Mouse (Mus musculus) layer of hippocampus, postnatal 14 days (tissue): ENCODE measurements around the gene Tmem63c. TPM values are rescaled to one million over a fixed set of nuclear protein-coding genes. Genes with fewer than 3 reads are reported as not detected.

Experiments used
- DNase-seq, 2 experiments: peaks; one replicate each; pipeline ENCODE4 v3.0.0; 2021 to 2022; ENCODE audit warnings: low spot score in 2 of 2, mixed read lengths in 1 of 2
- total RNA-seq, 2 experiments: library from RNA; stranded (reverse); gene quantifications; 2 replicates each; pipeline ENCODE4 v1.2.3; 2021

The Tmem63c gene
- total RNA-seq, 2 experiments from 2014 or later: 30.3 to 33.4 TPM

DNA sequence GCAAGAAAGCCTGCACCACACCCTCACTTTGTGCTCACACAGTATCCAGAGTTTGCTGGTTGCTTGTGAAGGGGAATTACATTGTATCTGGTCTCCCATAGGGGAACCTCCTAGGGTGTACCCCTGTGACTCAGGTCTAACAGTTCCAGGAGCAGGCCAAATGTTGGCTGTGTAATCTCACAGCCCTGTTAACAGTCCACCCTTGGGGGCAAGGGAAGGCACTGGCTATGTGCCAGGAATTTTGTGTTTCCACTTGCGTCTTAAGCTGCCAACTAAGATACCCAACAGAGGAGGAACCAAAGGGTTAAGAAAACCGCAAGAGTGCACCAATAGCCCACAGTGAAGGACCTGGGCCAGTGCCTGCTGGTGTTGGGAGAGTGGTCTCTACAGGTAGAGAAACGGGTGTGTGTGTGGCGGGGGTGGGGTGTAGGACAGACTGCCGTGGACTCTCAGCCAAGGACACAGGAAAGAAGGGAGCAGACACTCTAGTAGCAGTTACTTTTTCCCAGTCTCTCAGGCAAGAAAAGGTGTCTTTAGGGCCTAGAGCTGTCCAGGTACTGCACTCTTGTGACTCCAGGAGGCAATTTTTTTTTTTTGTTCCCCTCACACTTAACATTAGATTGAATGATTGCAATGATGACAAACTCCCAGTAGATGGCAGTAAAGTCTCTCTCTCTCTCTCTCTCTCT, 20.8 kb upstream of the Tmem63c start:
- no peak for DNase-seq

DNA sequence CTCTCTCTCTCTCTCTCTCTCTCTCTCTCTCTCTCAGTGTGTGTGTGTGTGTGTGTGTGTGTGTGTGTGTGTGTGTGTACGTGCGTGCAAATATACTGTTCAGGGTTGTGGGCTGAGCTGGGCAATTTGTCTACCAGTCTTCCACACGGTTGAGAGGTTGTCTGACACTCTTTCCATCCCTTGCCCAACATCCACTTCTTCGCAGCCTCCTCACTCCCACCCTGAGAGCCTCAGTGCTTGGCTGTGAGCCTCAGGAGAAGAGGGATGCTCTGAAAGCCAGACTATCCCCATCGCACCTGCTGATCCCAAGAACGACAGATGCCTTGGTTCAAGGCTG, 20.3 kb upstream of the Tmem63c start:
- no peak for DNase-seq

DNA sequence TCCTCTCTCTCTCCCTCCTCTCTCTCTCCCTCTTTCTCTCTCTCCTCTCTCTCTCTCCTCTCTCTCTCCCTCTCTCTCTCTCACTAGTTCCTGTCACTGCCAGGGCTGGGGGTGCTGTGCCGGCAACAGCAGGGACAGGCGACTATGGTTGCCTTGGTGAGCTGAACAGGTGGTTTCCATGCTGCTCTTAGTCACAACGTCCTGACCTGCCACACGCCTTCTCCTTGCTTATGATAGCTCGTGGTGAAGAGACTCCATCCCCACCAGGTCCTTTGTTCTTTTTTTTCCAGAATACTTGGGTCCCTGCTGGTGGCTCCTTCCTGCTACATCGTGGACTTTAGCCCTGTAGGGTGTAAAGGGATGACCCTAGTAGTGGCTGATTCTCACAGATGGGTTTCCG, 18.9 kb upstream of the Tmem63c start:
- DNase-seq: no peak

DNA sequence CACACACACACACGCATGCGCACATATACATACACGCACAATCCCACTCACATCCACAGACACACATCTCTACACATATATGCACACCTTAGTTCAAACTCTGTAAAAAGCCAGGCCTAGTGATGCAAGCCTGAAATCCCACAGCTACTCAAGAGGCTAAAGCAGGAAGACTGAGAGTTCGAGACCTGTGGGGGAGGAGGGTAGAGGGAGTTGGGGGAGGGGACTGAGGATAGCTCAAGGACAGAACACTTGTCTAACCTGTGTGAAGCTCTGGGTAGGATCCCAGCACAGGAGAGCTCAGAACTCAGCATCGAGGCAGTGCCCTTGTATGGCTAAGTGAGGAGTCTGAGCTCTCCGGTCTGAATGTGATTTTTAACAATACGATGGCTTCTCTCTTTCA, 18.3 kb upstream of the Tmem63c start:
- no peak for DNase-seq

GRCm38 (mm10) chr12:87003606-87004005, 17.5 kb upstream of the Tmem63c start:
- no peak for DNase-seq

GRCm38 (mm10) chr12:87004596-87004995, 16.5 kb upstream of the Tmem63c start:
- DNase-seq: no peak

DNA sequence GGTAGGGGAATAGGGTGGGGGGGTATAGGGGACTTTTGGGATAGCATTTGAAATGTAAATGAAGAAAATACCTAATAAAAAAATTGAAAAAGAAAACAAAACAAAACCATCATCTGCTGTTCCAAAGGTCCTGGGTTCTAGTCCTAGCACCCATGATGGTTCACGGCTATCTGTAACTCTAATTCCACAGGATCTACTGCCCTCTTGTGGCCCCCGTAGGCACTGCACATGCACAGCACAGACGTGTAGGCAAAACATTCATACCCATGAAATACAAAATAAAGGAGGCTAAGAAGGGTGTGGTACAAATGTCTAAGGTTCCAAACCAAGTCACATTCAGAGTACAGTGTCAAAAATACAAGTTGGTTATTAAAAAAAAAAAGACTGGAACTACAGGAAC, 4.1 kb upstream of the Tmem63c start:
- no peak for DNase-seq

- no peak for DNase-seq
Measured at GRCm38 (mm10) chr12:87018756-87019155, 2.4 kb upstream of the Tmem63c start.

DNA sequence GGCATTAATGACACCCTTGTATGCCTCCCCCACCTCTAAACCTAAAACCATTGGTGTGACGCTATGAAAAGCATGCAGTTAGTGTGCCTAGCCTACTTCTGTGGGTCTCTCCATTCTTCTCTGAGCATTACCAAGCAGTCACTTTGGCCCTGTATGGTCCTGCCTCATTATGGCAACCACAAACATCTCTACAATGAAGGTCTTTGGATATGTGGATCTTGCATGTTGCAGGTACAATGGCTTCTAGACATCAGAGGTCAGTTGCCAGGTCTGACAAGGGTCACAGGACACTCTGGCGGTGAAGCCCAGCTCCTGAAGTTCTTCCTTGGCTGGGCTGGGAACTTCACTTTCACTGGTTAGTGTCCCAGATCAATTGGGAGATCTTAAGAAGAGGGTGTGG, 866 bp downstream of the Tmem63c start:
- DNase-seq: no peak

- DNase-seq: no peak
Measured at GRCm38 (mm10) chr12:87023456-87023855, 2.3 kb downstream of the Tmem63c start.

DNA sequence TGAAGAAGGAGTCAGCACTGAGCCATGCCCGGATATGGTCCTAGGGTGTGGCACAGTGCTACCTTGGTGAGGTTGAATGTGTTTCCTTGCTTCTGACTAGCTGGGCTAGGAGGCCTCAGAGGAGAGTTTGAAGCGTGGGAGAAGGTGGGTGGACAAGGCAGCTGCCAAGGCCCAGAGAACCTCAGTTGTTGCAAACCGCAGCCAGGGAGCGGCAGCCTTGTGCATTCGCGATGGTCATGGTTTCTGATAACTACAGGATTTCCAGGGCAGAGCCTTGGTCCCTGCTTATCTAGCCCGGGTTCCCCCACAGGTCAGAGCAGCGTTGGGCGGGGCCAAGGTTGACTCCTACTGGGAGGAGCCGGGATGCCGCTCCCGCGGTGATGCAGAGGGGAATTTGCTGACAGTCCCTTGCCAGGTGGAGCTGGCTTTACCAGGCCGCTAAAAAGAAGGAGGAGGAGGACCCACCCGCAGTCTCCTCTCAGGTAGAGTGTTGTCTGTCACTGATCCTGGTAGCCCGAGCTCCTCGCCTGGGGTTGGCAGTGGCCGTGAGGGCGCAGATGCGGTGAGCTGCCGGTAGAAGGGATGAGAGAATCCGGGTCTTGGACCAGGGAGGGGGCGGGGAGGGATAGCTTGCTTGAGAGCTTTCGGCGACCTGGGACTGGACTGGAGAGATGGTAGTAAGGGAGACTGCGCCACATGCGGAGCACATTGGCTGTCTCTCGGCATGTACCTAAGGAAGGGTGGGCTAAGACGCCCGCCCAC, 5.2 kb downstream of the Tmem63c start:
- peak; percentile 28 to 59 for DNase-seq

GRCm38 (mm10) chr12:87026871-87027240, 5.7 kb downstream of the Tmem63c start:
- no peak for DNase-seq

GRCm38 (mm10) chr12:87027391-87027790, 6.3 kb downstream of the Tmem63c start:
- DNase-seq: no peak

- no peak for DNase-seq
Measured at GRCm38 (mm10) chr12:87028068-87028467, 6.9 kb downstream of the Tmem63c start.

- DNase-seq: no peak
Measured at GRCm38 (mm10) chr12:87029251-87029976, 8.3 kb downstream of the Tmem63c start.

DNA sequence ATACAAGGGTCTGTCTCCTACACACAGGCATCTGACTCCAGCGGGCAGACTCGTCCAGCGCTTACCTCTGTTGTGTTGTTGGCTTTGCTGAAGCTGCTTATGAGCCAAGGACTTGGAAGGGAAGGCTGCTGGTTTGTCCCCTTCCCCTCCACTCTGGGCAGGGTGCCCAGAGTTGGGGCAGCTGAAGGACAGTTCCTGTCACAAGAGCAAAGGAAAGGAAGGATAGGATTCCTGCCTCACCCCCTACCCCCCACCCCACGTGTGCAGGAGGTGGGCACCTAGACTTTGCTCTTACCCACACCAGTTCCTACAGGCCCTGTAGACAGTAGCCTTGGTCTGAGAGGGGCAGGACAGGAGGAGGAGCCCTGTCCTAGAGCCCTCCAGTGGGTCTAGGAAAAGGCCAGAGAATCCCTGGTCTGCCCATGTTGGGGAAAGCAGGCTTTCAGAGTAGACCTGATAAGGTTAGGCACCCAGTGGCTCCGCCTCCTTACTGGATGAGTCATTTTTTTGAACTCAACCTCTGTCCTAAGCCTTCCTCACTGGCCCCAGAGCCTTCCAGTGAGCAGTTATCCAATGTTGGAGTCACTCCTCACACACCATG, 10.1 kb downstream of the Tmem63c start:
- DNase-seq: no peak

DNA sequence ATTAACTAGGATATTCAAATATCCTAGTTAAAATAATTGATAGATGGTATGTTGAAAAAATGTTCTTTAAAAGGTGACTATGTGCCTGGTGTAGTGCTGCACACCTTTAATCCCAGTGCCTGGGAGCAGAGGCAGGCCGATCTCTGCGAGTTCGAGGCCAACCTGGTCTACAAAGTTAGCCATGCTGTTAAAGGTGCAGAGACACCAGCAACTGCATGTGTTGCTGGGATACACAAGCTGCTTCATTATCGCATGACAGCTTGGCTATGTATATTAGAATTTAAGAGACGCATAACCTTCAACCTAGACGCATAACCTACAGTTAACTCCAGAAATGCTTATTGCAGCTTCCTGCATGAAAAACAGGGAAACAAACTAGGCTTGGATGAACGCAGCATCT, 15.5 kb downstream of the Tmem63c start:
- DNase-seq: no peak

GRCm38 (mm10) chr12:87040166-87040565, 19.0 kb downstream of the Tmem63c start:
- DNase-seq: no peak

DNA sequence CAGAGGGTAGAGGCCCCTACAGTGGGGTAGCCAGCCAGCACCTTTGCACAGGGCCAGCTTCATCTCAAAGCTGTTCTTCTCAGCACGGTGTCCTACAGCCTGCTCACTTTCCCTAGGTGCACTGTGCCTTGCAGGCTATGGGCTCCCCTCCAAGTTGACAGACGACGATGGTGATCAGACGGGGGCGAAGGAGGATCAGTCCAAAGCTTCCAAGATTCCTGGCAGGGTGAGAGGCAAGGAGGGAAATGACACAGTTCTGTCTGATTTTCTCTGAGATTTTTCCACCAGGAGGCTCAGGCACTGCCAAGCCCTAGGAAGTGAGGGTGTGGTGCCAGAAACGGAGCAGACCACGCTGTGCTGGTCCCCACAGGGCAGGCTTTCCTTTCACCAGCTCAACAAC, 19.7 kb downstream of the Tmem63c start:
- peak in 1 of 2 experiments; percentile 50 for DNase-seq

DNA sequence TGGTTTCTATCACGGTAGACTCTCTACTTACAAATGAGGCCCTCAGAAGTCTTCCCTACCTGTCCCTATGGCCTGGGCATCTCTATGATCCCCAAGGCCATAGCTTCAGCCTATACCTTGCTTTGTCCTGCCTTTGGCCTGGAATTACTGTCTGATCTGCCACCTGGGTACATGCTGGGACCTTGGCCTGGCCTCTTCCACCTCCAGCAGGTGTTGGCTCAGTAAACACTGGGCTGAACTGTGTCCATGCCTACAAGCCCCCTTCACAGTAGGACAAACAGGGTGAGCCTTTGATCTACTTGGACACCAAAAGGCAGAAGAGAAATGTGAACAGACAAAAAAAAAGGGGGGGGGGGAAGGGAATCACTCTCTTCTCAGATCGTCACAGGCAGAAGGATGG, 21.3 kb downstream of the Tmem63c start:
- DNase-seq: no peak

GRCm38 (mm10) chr12:87043221-87043620, 22.1 kb downstream of the Tmem63c start:
- DNase-seq: peak; percentile 64 to 73

GRCm38 (mm10) chr12:87044711-87045110, 23.6 kb downstream of the Tmem63c start:
- no peak for DNase-seq
